Mouse (Mus musculus) intestine, embryonic 15.5 days (tissue): ENCODE data around the gene Ncstn. TPM values are rescaled to one million over a fixed set of nuclear protein-coding genes. Genes with fewer than 3 reads are reported as not detected.

Source experiments
- ATAC-seq: fragments of 200-750 bp; cut with Nextera tagmentation; 2 replicates; pipeline ENCODE4 v1.8.0; 2017; ENCODE audit warnings: moderate TSS enrichment, moderate library complexity
- H3K27ac ChIP-seq: fragments of 300-500 bp; sonication (generic); 2 replicates; pipeline ENCODE4 v1.5.1; 2015; ENCODE audit warnings: mild to moderate bottlenecking, inconsistent platforms
- H3K27me3 ChIP-seq: fragments of 300-500 bp; sonication (generic); replicated peaks from 2 replicates; pipeline ENCODE4 v1.6.1; 2015; ENCODE audit warnings: inconsistent platforms
- H3K36me3 ChIP-seq: fragments of 300-500 bp; sonication (generic); 2 replicates; pipeline ENCODE4 v1.6.1; 2015; ENCODE audit warnings: inconsistent platforms
- H3K4me1 ChIP-seq: fragments of 300-500 bp; sonication (generic); replicated peaks from 2 replicates; pipeline ENCODE4 v1.6.1; 2015; ENCODE audit warnings: inconsistent platforms
- H3K4me2 ChIP-seq: fragments of 300-500 bp; sonication (generic); replicated peaks from 2 replicates; pipeline ENCODE4 v1.6.1; 2015; ENCODE audit warnings: mild to moderate bottlenecking, inconsistent platforms
- H3K4me3 ChIP-seq: fragments of 300-500 bp; sonication (generic); replicated peaks from 2 replicates; pipeline ENCODE4 v1.5.1; 2015; ENCODE audit warnings: inconsistent platforms
- H3K9ac ChIP-seq: fragments of 300-500 bp; sonication (generic); 2 replicates; pipeline ENCODE4 v1.6.1; 2015; ENCODE audit warnings: inconsistent platforms
- H3K9me3 ChIP-seq: fragments of 300-500 bp; sonication (generic); 2 replicates; pipeline ENCODE4 v1.6.1; 2016; ENCODE audit warnings: inconsistent platforms
- WGBS: fragments of 180-500 bp; shearing (Covaris S2); methylation state at CpG from one replicate; pipeline ENCODE4 v1.1.7; 2015; 5-methylcytosine and 5-hydroxymethylcytosine counted together
- polyA plus RNA-seq: library from polyadenylated mRNA; unstranded; fragments of >200 nt; fragmentation: Nextera tagmentation; extraction: Ambion mirVana; gene quantifications from 2 replicates; pipeline ENCODE4 v1.2.1, GENCODE M21; 2015

Ncstn gene
- polyA plus RNA-seq, 1 experiment from 2014 or later, result 136 TPM

- Histone ChIP-seq H3K9ac (no peak overlapping the region), H3K36me3 (no peaks in the 10 kb centered on the region), H3K4me2 (no peak overlapping the region), H3K4me1 (peaks cover 13% of the 10 kb centered on the region), H3K27ac (no peak overlapping the region), H3K9me3 (no peaks in the 10 kb centered on the region), H3K4me3 (no peak overlapping the region), H3K27me3 (peaks cover 21% of the 10 kb centered on the region)
- WGBS, result 38% methylated on average over 13 of the region's 13 CpGs
- no peak for ATAC-seq
Measured at GRCm38 (mm10) chr1:172049131-172049782, 33.3 kb downstream of the Ncstn start.

- 29% methylated on average over 6 of the region's 6 CpGs for WGBS
- Histone ChIP-seq H3K9ac (peak overlapping the region; percentile 11; the same call in 1 of the 2 replicates), H3K27ac (no peak overlapping the region), H3K4me1 (peaks cover 6% of the 10 kb centered on the region), H3K9me3 (no peaks in the 10 kb centered on the region), H3K4me3 (no peak overlapping the region), H3K4me2 (peak overlapping the region; percentile 21), H3K27me3 (peaks cover 11% of the 10 kb centered on the region), H3K36me3 (no peaks in the 10 kb centered on the region)
- ATAC-seq, result peak; percentile 34; the same call in 1 of the 2 replicates
Measured at GRCm38 (mm10) chr1:172048241-172048734, 34.3 kb downstream of the Ncstn start.

GRCm38 (mm10) chr1:172046938-172047337 is 35.7 kb downstream of the Ncstn start:
- 0 out of 2 replicates have a peak, but pooled peaks cover 2% of the 10 kb centered on the region for H3K27me3 ChIP-seq
- H3K4me2 ChIP-seq, result no peak overlapping the region
- H3K4me1 ChIP-seq, result no peaks in the 10 kb centered on the region
- H3K4me3 ChIP-seq, result no peak overlapping the region
- no peaks in the 10 kb centered on the region for H3K9me3 ChIP-seq
- H3K9ac ChIP-seq, result no peak overlapping the region
- peak; percentile 75 for ATAC-seq
- no peak overlapping the region for H3K27ac ChIP-seq
- H3K36me3 ChIP-seq, result no peaks in the 10 kb centered on the region
- 11% methylated on average over 5 of the region's 5 CpGs for WGBS

- 0 out of 2 replicates have a peak, but pooled peaks have one; percentile 9 for ATAC-seq
- 71% methylated on average over 8 of the region's 8 CpGs for WGBS
- Histone ChIP-seq H3K27me3 (0 out of 2 replicates have a peak, but pooled peaks cover 2% of the 10 kb centered on the region), H3K4me1 (no peaks in the 10 kb centered on the region), H3K9ac (no peak overlapping the region), H3K4me2 (no peak overlapping the region), H3K27ac (no peak overlapping the region), H3K9me3 (no peaks in the 10 kb centered on the region), H3K36me3 (no peaks in the 10 kb centered on the region), H3K4me3 (no peak overlapping the region)
Measured at GRCm38 (mm10) chr1:172046410-172046809, 36.2 kb downstream of the Ncstn start.

- 92% methylated on average over 2 of the region's 2 CpGs for WGBS
- Histone ChIP-seq H3K4me3 (no peak overlapping the region), H3K36me3 (no peaks in the 10 kb centered on the region), H3K9me3 (no peaks in the 10 kb centered on the region), H3K27ac (no peak overlapping the region), H3K4me1 (peaks cover 16% of the 10 kb centered on the region), H3K4me2 (no peak overlapping the region), H3K27me3 (no peaks in the 10 kb centered on the region), H3K9ac (no peak overlapping the region)
- ATAC-seq, result no peak
Measured at GRCm38 (mm10) chr1:172029914-172030313, 52.7 kb downstream of the Ncstn start.

- no peaks in the 10 kb centered on the region for H3K9me3 ChIP-seq
- H3K4me3 ChIP-seq, result peak within 1 kb of the TSS; percentile 84
- H3K36me3 ChIP-seq, result no peaks in the 10 kb centered on the region
- H3K27me3 ChIP-seq, result no peaks in the 10 kb centered on the region
- WGBS, result 60% methylated on average over 21 of the region's 21 CpGs
- H3K27ac ChIP-seq, result 0 out of 2 replicates have a peak within 1 kb of the TSS, but pooled peaks have one; percentile 90
- no peak for ATAC-seq
- peaks cover 17% of the 10 kb centered on the region for H3K4me1 ChIP-seq
- peak within 1 kb of the TSS; percentile 77 for H3K4me2 ChIP-seq
- peak within 1 kb of the TSS; percentile 91 for H3K9ac ChIP-seq
Measured at GRCm38 (mm10) chr1:172028394-172029275, 54.0 kb downstream of the Ncstn start, which contains the start of gene Vangl2. Gene Vangl2, minus strand, starts transcription at chr1:172028444.

GRCm38 (mm10) chr1:172027809-172028102 is 54.8 kb downstream of the Ncstn start:
- no peaks in the 10 kb centered on the region for H3K27me3 ChIP-seq
- peak overlapping the region; percentile 91 for H3K9ac ChIP-seq
- no peak overlapping the region for H3K27ac ChIP-seq
- no peaks in the 10 kb centered on the region for H3K36me3 ChIP-seq
- H3K4me1 ChIP-seq, result peaks cover 17% of the 10 kb centered on the region
- ATAC-seq, result no peak
- H3K9me3 ChIP-seq, result no peaks in the 10 kb centered on the region
- peak overlapping the region; percentile 77 for H3K4me2 ChIP-seq
- peak overlapping the region; percentile 84; the same call in 1 of the 2 replicates for H3K4me3 ChIP-seq
- WGBS, result 31% methylated on average over 10 of the region's 10 CpGs

GRCm38 (mm10) chr1:172027010-172027808 is 55.4 kb downstream of the Ncstn start:
- peak overlapping the region; percentile 77 for H3K4me2 ChIP-seq
- peak overlapping the region; percentile 84 for H3K4me3 ChIP-seq
- WGBS, result 1% methylated on average over 47 of the region's 54 CpGs
- H3K9me3 ChIP-seq, result no peaks in the 10 kb centered on the region
- H3K4me1 ChIP-seq, result peaks cover 17% of the 10 kb centered on the region
- no peaks in the 10 kb centered on the region for H3K27me3 ChIP-seq
- peak; percentile 93 for ATAC-seq
- peak overlapping the region; percentile 90 for H3K27ac ChIP-seq
- peak overlapping the region; percentile 91 for H3K9ac ChIP-seq
- no peaks in the 10 kb centered on the region for H3K36me3 ChIP-seq

GRCm38 (mm10) chr1:172026201-172026901 is 56.2 kb downstream of the Ncstn start:
- Histone ChIP-seq H3K4me2 (peak overlapping the region; percentile 77), H3K27me3 (no peaks in the 10 kb centered on the region), H3K4me3 (peak overlapping the region; percentile 84), H3K9ac (peak overlapping the region; percentile 91), H3K9me3 (no peaks in the 10 kb centered on the region), H3K4me1 (peaks cover 17% of the 10 kb centered on the region), H3K36me3 (no peaks in the 10 kb centered on the region), H3K27ac (peak overlapping the region; percentile 90)
- WGBS, result 3% methylated on average over 23 of the region's 23 CpGs
- peak; percentile 55 for ATAC-seq

- Histone ChIP-seq H3K9ac (0 out of 2 replicates have a peak overlapping the region, but pooled peaks have one; percentile 91), H3K4me2 (peak overlapping the region; percentile 77), H3K9me3 (no peaks in the 10 kb centered on the region), H3K27me3 (no peaks in the 10 kb centered on the region), H3K36me3 (no peaks in the 10 kb centered on the region), H3K4me1 (peaks cover 17% of the 10 kb centered on the region), H3K27ac (no peak overlapping the region), H3K4me3 (peak overlapping the region; percentile 84)
- no peak for ATAC-seq
- 49% methylated on average over 8 of the region's 8 CpGs for WGBS
Measured at GRCm38 (mm10) chr1:172025201-172025904, 57.2 kb downstream of the Ncstn start.
